Mouse (Mus musculus) embryonic facial prominence, embryonic 13.5 days (tissue): Measurements from ENCODE around the gene Oxsr1. TPM values are rescaled to one million over a fixed set of nuclear protein-coding genes. Genes with fewer than 3 reads are reported as not detected.
"Not testable (repeated sequence)": the region's sequence is repeated elsewhere in the genome, so short reads cannot be mapped to it uniquely, and the experiment has no call there.

Experiments
- ATAC-seq: fragments of 200-750 bp; cut with Nextera tagmentation; 2 replicates; pipeline ENCODE4 v1.8.0; 2017; ENCODE audit warnings: low read depth; ENCODE audit not compliant: insufficient number of reproducible peaks, insufficient read depth, low FRiP score, low TSS enrichment
- H3K27ac ChIP-seq: fragments of 300-500 bp; sonication (generic); 2 replicates; pipeline ENCODE4 v1.5.1; 2015; ENCODE audit warnings: moderate library complexity, mild to moderate bottlenecking, inconsistent platforms
- H3K27me3 ChIP-seq: fragments of 300-500 bp; sonication (generic); 2 replicates; pipeline ENCODE4 v1.6.1; 2015; ENCODE audit warnings: mild to moderate bottlenecking, inconsistent platforms
- H3K36me3 ChIP-seq: fragments of 300-500 bp; sonication (generic); 2 replicates; pipeline ENCODE4 v1.6.1; 2015; ENCODE audit warnings: mild to moderate bottlenecking, inconsistent platforms
- H3K4me1 ChIP-seq: fragments of 300-500 bp; sonication (generic); 2 replicates; pipeline ENCODE4 v1.6.1; 2015; ENCODE audit warnings: inconsistent platforms
- H3K4me2 ChIP-seq: fragments of 300-500 bp; sonication (generic); 2 replicates; pipeline ENCODE4 v1.6.1; 2015; ENCODE audit warnings: moderate library complexity, mild to moderate bottlenecking, inconsistent platforms
- H3K4me3 ChIP-seq: fragments of 300-500 bp; sonication (generic); 2 replicates; pipeline ENCODE4 v1.5.1; 2015; ENCODE audit warnings: mild to moderate bottlenecking, inconsistent platforms
- H3K9ac ChIP-seq: fragments of 300-500 bp; sonication (generic); 2 replicates; pipeline ENCODE4 v1.6.1; 2015; ENCODE audit warnings: mild to moderate bottlenecking, inconsistent platforms
- H3K9me3 ChIP-seq: fragments of 300-500 bp; sonication (generic); 2 replicates; pipeline ENCODE4 v1.6.1; 2016; ENCODE audit warnings: inconsistent platforms
- WGBS: fragments of 180-500 bp; shearing (Covaris S2); methylation state at CpG from one replicate; pipeline ENCODE4 v1.1.7; 2015; ENCODE audit warnings: mixed read lengths; 5-methylcytosine and 5-hydroxymethylcytosine counted together
- polyA plus RNA-seq: library from polyadenylated mRNA; unstranded; fragments of >200 nt; fragmentation: Nextera tagmentation; extraction: Ambion mirVana; gene quantifications from 2 replicates; pipeline ENCODE4 v1.2.1, GENCODE M21; 2015

Gene Oxsr1
- polyA plus RNA-seq, 1 experiment from 2014 or later: 11.7 TPM

DNA sequence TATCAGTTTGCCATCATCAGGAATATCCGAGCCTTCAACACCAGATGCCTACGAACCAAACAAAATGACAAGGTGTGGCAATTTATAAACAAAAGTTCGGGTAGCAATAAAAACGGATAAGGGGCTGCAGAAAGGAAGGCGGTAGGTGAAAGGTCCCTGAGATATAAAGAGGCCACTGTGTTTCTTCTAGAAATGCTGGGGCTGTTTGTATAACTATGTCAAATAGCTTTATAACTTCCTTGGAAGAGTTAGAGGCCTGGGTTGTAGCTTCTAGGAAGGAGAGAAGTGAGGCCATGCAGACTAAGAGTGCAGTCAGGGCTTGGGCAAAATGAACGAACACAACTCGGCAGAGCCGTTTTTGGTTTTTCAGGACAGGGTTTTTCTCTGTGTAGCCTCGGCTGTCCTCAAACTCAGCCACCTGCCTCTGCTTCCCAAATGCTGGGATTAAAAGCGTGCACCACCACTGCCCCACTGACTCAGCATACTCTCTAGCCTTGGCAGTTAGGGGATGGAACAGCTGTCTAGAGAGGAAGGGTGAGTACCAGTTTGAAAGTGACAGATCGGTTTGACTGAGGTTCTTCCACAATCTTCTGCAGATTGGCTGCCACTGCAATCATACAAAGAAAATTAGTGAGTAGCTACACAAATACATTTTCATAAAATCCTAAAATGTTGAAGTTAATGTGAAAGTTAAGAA is 80.9 kb downstream of the Oxsr1 start:
- Histone ChIP-seq H3K4me2 (no peak overlapping the region), H3K4me3 (no peak overlapping the region), H3K9ac (no peak overlapping the region), H3K36me3 (peaks cover 60% of the 10 kb centered on the region), H3K27ac (no peak overlapping the region), H3K9me3 (no peaks in the 10 kb centered on the region), H3K27me3 (no peaks in the 10 kb centered on the region), H3K4me1 (no peaks in the 10 kb centered on the region)
- WGBS: 86% methylated on average over 11 of the region's 11 CpGs
- no peak for ATAC-seq

DNA sequence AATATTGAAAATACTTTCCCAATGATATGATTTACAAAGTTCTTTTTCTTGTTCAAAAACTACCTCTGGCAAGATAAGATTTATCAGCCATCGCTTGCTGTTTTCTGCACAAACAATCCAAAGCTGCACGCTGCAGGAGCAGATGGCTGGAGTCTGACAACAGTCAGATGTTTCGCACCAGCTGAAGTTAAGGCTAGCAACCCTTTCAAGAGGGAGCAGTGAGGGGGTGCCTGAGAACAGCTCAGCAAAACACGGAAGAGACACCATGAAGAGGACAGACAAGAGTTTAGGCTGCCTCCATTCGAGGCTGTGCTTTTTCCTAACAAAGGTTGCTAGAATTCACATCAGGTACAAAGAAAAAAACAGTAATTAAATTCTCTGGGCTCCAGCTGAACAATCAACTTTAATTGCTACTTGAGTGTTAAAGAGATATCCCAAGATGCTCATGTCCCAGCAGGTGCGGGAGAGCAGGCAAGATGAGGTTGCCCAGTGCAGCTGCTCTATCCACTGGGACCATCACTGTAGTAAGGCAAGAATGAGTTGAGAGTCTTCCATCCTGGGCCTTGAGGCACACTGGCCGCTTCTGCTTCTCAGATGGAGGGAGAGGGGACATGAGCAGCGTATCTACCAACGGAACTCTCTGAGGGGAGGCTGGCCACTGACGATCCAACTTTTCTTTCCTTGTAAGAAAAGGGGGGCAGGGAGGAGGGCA is 81.8 kb downstream of the Oxsr1 start:
- Histone ChIP-seq H3K36me3 (peaks cover 55% of the 10 kb centered on the region), H3K4me1 (no peaks in the 10 kb centered on the region), H3K27ac (no peak overlapping the region), H3K4me3 (no peak overlapping the region), H3K27me3 (no peaks in the 10 kb centered on the region), H3K9ac (no peak overlapping the region), H3K9me3 (no peaks in the 10 kb centered on the region), H3K4me2 (no peak overlapping the region)
- 89% methylated on average over 10 of the region's 10 CpGs for WGBS
- no peak for ATAC-seq

DNA sequence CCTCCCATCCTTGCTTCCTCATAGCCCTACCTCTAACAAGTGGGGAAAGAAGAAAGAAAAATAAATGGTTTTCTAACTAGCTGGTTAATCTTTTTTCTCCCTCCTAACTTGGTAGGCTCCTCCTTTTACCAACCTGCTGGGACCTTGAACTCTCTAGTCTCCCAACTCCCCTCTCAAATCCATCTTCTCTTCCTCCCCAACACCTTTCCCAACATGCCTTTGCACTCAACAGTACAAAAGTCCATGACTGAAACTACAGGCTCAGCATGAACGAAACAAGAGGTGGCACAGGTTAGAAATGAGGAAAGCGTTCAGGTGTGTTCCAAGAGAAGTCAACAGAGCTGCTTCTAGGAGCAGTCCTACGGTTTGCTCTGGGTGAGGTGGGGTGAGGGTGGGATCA is 83.0 kb downstream of the Oxsr1 start:
- peaks cover 51% of the 10 kb centered on the region for H3K36me3 ChIP-seq
- 96% methylated on average over 3 of the region's 3 CpGs for WGBS

DNA sequence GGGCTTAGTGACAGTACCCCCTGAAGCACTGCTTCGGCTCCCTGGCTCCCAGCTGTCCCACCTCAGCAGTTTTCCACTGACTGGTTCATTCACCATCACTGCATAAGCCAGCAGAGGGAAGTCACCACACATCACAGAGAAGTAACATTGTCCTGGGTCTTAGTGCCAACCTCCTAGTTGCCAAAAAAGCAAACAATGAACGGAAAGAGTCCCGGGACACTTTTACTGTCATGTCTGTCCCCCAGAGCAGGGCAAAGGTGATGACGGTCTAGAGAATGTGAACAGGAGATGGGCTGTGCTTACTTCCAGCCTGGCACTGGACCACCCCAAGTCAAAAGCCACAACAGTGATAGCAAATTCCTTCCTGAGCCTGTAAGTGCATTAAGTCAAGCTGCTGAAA is 83.4 kb downstream of the Oxsr1 start:
- WGBS: 88% methylated on average over 4 of the region's 4 CpGs
- Histone ChIP-seq H3K4me1 (no peaks in the 10 kb centered on the region), H3K9ac (no peak overlapping the region), H3K4me2 (no peak overlapping the region), H3K36me3 (peaks cover 46% of the 10 kb centered on the region), H3K27ac (no peak overlapping the region), H3K4me3 (no peak overlapping the region), H3K9me3 (no peaks in the 10 kb centered on the region), H3K27me3 (no peaks in the 10 kb centered on the region)
- ATAC-seq: no peak

More for the DNA sequence above, 83.0 kb downstream of the Oxsr1 start:
- Histone ChIP-seq H3K27me3 (no peaks in the 10 kb centered on the region), H3K4me3 (no peak overlapping the region), H3K9ac (no peak overlapping the region), H3K4me1 (no peaks in the 10 kb centered on the region), H3K9me3 (no peaks in the 10 kb centered on the region), H3K4me2 (no peak overlapping the region), H3K27ac (no peak overlapping the region)
- ATAC-seq: no peak

DNA sequence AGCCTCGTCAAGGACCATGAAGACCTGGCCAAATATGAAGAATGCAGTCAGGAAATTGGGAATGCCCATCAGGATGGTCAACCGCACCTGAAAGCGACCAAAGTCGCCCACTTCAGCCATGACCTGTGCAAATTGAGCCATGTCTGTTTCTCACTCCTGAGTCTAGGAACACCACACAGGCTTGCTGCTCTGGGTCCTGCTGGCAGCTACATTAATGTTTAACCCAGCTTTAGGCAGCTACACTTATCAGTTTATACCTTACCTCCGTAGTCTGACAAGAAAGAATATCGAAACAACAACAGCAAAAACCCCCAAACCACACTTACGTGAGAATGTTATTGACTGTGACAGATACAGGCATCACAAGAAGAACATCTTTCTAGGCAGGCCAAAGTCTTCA is 90.7 kb downstream of the Oxsr1 start:
- no peak overlapping the region for H3K27ac ChIP-seq
- no peaks in the 10 kb centered on the region for H3K9me3 ChIP-seq
- no peaks in the 10 kb centered on the region for H3K4me1 ChIP-seq
- no peak overlapping the region for H3K9ac ChIP-seq
- WGBS: 93% methylated on average over 7 of the region's 7 CpGs
- no peak for ATAC-seq
- H3K4me3 ChIP-seq: no peak overlapping the region
- no peaks in the 10 kb centered on the region for H3K27me3 ChIP-seq
- H3K4me2 ChIP-seq: no peak overlapping the region
- no peaks in the 10 kb centered on the region for H3K36me3 ChIP-seq

GRCm38 (mm10) chr9:119230829-119231228 is 91.4 kb downstream of the Oxsr1 start:
- ATAC-seq: no peak
- 90% methylated on average over 2 of the region's 2 CpGs for WGBS
- 0 out of 2 replicates have a peak, but pooled peaks cover 5% of the 10 kb centered on the region for H3K36me3 ChIP-seq
- H3K9me3 ChIP-seq: no peaks in the 10 kb centered on the region
- no peaks in the 10 kb centered on the region for H3K27me3 ChIP-seq
- no peaks in the 10 kb centered on the region for H3K4me1 ChIP-seq
- H3K4me2 ChIP-seq: no peak overlapping the region
- H3K9ac ChIP-seq: no peak overlapping the region
- H3K27ac ChIP-seq: no peak overlapping the region
- H3K4me3 ChIP-seq: no peak overlapping the region

DNA sequence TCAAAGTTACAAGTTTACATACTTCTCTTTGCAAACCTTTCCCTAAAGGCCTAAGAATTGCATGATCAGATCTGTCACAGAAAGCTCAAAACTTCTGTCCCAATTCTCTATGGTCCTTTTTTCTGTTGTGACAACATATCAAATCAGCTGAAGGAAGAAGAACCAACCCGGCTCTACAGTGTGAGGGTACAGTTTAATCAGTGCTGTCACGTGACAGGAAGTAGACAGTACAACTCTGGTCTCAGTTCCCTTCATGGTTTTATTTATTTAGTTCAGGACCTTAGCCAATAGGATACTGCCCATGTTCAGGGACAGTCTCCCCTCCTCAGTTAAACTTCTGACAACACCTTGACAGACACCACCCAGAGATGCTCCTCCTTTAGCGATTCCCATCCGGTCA is 102.0 kb downstream of the Oxsr1 start:
- no peak overlapping the region for H3K9ac ChIP-seq
- no peaks in the 10 kb centered on the region for H3K4me1 ChIP-seq
- no peak overlapping the region for H3K4me3 ChIP-seq
- H3K36me3 ChIP-seq: peaks cover 24% of the 10 kb centered on the region
- no peaks in the 10 kb centered on the region for H3K27me3 ChIP-seq
- ATAC-seq: no peak
- 86% methylated on average over 4 of the region's 4 CpGs for WGBS
- H3K9me3 ChIP-seq: peaks cover 4% of the 10 kb centered on the region; the same call in 1 of the 2 replicates
- no peak overlapping the region for H3K27ac ChIP-seq
- no peak overlapping the region for H3K4me2 ChIP-seq

DNA sequence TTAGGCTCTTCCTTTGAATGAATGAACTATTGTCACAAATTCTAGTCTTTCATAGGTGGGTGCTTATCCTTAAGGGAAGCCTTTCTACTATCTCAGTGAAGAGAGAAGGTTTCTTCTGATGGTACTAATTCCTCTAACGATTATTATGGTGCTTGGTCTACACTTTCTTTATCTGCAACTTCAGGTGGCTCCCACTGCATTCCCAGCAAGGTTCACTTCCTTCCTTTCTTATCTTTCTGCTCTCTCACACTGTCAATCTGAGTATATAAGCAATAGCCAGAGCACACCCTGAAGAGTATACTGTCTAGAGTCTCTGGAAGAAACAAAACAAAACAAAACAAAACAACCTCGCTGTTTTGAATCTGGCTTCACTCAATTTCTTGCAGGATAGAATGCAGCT is 102.6 kb downstream of the Oxsr1 start:
- no peak for ATAC-seq
- Histone ChIP-seq H3K9me3 (peaks cover 3% of the 10 kb centered on the region; the same call in 1 of the 2 replicates), H3K4me1 (no peaks in the 10 kb centered on the region), H3K4me3 (no peak overlapping the region), H3K4me2 (no peak overlapping the region), H3K9ac (no peak overlapping the region), H3K36me3 (peaks cover 20% of the 10 kb centered on the region), H3K27me3 (no peaks in the 10 kb centered on the region), H3K27ac (no peak overlapping the region)
- WGBS: 73% methylated on average over 2 of the region's 2 CpGs

GRCm38 (mm10) chr9:119215341-119215740 is 106.9 kb downstream of the Oxsr1 start:
- H3K9ac ChIP-seq, H3K27me3 ChIP-seq, H3K4me3 ChIP-seq, H3K36me3 ChIP-seq, ATAC-seq, H3K4me2 ChIP-seq, H3K9me3 ChIP-seq, H3K27ac ChIP-seq, H3K4me1 ChIP-seq: not testable (repeated sequence)
- 92% methylated on average over 2 of the region's 2 CpGs for WGBS

- Histone ChIP-seq H3K4me2 (no peak overlapping the region), H3K27me3 (no peaks in the 10 kb centered on the region), H3K9me3 (no peaks in the 10 kb centered on the region), H3K36me3 (peaks cover 6% of the 10 kb centered on the region; the same call in 1 of the 2 replicates), H3K4me1 (no peaks in the 10 kb centered on the region), H3K9ac (no peak overlapping the region), H3K4me3 (no peak overlapping the region), H3K27ac (no peak overlapping the region)
- 86% methylated on average over 6 of the region's 6 CpGs for WGBS
- no peak for ATAC-seq
Measured at GRCm38 (mm10) chr9:119214601-119215000, 107.6 kb downstream of the Oxsr1 start.

DNA sequence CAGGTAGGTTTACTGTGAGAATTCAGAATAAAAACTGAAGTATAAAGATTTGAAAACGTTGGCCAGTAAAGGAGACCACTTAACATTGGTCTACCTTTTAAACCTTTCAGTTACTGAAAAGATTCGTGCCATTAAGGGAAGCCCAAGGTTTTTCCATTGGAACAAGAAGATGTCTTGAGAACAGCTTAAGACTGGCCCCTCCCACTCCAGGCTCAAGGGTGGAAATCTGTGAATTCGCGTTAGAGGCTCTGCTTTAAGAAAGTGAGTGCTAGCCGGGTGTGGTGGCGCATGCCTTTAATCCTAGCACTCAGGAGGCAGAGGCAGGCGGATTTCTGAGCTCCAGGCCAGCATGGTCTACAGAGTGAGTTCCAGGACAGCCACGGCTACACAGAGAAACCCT is 109.2 kb downstream of the Oxsr1 start:
- Histone ChIP-seq H3K4me3 (no peak overlapping the region), H3K27me3 (no peaks in the 10 kb centered on the region), H3K9ac (no peak overlapping the region), H3K27ac (no peak overlapping the region), H3K9me3 (no peaks in the 10 kb centered on the region), H3K4me2 (no peak overlapping the region), H3K4me1 (no peaks in the 10 kb centered on the region), H3K36me3 (peaks cover 1% of the 10 kb centered on the region; the same call in 1 of the 2 replicates)
- no peak for ATAC-seq
- 76% methylated on average over 8 of the region's 8 CpGs for WGBS

DNA sequence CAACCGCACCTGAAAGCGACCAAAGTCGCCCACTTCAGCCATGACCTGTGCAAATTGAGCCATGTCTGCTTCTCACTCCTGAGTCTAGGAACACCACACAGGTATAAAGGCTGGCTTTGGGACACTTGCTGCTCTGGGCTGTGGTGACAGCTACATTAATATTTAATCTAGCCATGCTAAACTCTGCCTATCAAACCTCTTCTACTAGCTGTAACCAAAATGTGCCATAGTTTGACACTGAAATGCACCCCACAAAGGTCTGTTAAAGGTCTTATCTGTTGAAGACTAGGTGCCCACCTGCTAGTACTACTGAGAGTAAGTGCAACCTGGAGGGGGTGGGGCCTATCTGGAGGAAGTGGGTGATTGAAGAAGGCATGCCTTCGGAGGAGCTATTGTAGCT is 113.2 kb downstream of the Oxsr1 start, which contains the start of gene Slc22a13:
Gene Slc22a13 (minus strand): TSS at position 101 of the 400 bp plus-strand sequence.
- Histone ChIP-seq H3K9me3 (no peaks in the 10 kb centered on the region), H3K27ac (no peak within 1 kb of the TSS), H3K36me3 (no peaks in the 10 kb centered on the region), H3K4me1 (no peaks in the 10 kb centered on the region), H3K4me3 (no peak within 1 kb of the TSS), H3K27me3 (no peaks in the 10 kb centered on the region), H3K4me2 (no peak within 1 kb of the TSS), H3K9ac (no peak within 1 kb of the TSS)
- WGBS: 92% methylated on average over 4 of the region's 4 CpGs
- ATAC-seq: no peak
